Comparison of ENCODE assay signal across 27 mouse cellular contexts in the genomic region with DNA sequence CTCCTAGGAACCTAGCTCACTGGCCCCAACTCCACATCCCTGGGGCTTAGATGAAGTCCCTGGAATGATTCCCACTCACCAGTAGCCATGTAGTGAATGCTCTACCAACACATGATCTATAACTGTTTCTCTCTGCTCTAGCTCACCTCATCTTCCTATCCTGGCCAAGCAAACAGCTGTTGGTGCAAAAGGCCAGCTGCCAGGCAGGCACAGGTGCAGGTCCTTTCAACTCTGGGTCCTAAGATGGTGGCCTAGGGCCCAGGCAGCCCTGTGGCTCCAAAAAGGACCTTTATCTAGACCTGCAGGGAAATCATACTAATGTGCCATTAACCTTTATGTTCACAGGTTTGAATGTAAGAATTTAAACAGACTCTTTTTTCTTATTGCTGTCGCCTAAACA. TPM values are rescaled to one million over a fixed set of nuclear protein-coding genes. Genes with fewer than 3 reads are reported as not detected.
"Had no signal": no experiment of that assay in that cellular context is flagged by ENCODE, and none has a peak within 500 bp of the region (broad histone marks: within the 10 kb centered on the region; RNA-seq: fewer than 3 reads in every experiment).

No protein-coding gene starts in this region.

- H3K4me3 ChIP-seq: forebrain, embryonic 15.5 days; heart, embryonic 13.5 days; heart, embryonic 15.5 days; hindbrain, embryonic 13.5 days; hindbrain, embryonic 15.5 days; kidney, embryonic 15.5 days; limb, embryonic 10.5 days; limb, embryonic 12.5 days had no signal

- H3K27me3 ChIP-seq: forebrain, embryonic 15.5 days; heart, embryonic 13.5 days; heart, embryonic 15.5 days; hindbrain, embryonic 13.5 days; hindbrain, embryonic 15.5 days; kidney, embryonic 15.5 days; limb, embryonic 12.5 days had no signal

- H3K9me3 ChIP-seq: forebrain, embryonic 15.5 days; heart, embryonic 13.5 days; heart, embryonic 15.5 days; hindbrain, embryonic 13.5 days; hindbrain, embryonic 15.5 days; kidney, embryonic 15.5 days; limb, embryonic 10.5 days; limb, embryonic 12.5 days had no signal

- H3K27ac ChIP-seq: forebrain, embryonic 15.5 days; heart, embryonic 13.5 days; heart, embryonic 15.5 days; hindbrain, embryonic 13.5 days; hindbrain, embryonic 15.5 days; hindbrain, postnatal 0 days; kidney, embryonic 15.5 days; kidney, postnatal 0 days; limb, embryonic 10.5 days; limb, embryonic 12.5 days had no signal

- ATAC-seq: forebrain, postnatal 0 days; hindbrain, postnatal 0 days; intestine, embryonic 16.5 days had no signal

- H3K36me3 ChIP-seq: forebrain, embryonic 15.5 days; heart, embryonic 13.5 days; heart, embryonic 15.5 days; hindbrain, embryonic 13.5 days; hindbrain, embryonic 15.5 days; kidney, embryonic 15.5 days; limb, embryonic 10.5 days; limb, embryonic 12.5 days had no signal

- H3K4me2 ChIP-seq: forebrain, embryonic 15.5 days; heart, embryonic 13.5 days; heart, embryonic 15.5 days; hindbrain, embryonic 13.5 days; hindbrain, embryonic 15.5 days; kidney, embryonic 15.5 days; limb, embryonic 12.5 days had no signal

- H3K9ac ChIP-seq: forebrain, embryonic 15.5 days; forebrain, postnatal 0 days; heart, embryonic 13.5 days; heart, embryonic 15.5 days; hindbrain, embryonic 13.5 days; hindbrain, embryonic 15.5 days; kidney, embryonic 15.5 days; limb, embryonic 12.5 days had no signal

- DNase-seq: forebrain, postnatal 0 days; gastrocnemius, postnatal 14 days; gastrocnemius, postnatal 36 days; heart, adult 18-20 months; heart, postnatal 14 days; heart, postnatal 36 days; kidney, adult 11 months; kidney, adult 2 months; kidney, adult 9 months; kidney, postnatal 14 days; kidney, postnatal 36 days; layer of hippocampus, adult 9-11 months; layer of hippocampus, postnatal 36 days; liver had no signal

- H3K4me1 ChIP-seq: heart, embryonic 13.5 days; heart, embryonic 15.5 days; limb, embryonic 12.5 days had no signal

RNA-seq across cellular contexts. Expression of a gene that starts 10.3 kb away (rescaled TPM):
- polyA plus RNA-seq: intestine, embryonic 14.5 days; intestine, embryonic 16.5 days; kidney, embryonic 15.5 days; large intestine, adult 2 months had no signal
